Mouse (Mus musculus): ENCODE measurements around the gene Esr2. TPM values are rescaled to one million over a fixed set of nuclear protein-coding genes. Genes with fewer than 3 reads are reported as not detected.

Gene Esr2
- polyA plus RNA-seq, 1 experiment from 2014 or later = 0.07 TPM

DNA sequence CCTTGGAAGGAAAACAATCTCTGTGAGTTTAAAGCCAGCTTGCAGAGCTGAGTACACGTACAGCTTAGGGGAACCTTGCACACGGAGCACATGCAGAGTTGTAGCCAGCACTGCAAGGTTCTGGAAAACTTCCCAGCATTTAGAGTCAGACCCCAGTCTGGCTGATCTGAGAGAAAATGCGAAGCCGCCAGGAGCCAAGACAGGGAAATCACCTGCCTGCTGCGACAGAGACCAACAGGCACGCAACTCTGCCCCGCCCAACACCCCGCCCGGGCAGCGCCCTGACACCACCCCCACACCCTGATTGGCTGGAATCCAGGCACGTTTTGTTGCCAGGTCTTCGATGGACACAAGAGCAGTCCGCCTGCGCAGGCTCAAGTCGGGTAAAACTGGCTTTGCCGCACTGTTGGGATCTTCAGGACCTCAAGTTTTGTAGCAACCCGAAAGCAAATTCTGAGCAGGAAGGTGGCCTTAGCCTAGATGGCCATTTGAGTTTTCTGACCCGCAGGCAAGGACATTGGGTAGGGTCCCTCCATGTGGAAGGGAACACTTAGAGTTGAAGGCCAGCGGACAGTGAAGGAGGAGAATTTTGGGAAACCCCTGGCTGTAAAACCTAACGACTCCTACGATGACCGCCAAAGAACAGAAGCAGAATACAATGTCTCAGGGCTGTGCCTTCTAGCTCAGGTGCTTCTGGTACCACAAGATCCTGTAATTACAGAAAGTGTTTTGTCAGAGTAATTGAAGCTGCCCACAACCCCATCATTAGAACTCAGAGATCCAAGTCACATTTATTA, 19.1 kb upstream of the Esr2 start:
- ATAC-seq (ENCODE audit: low FRiP score) = peak; percentile 90
- no peak overlapping the region for H3K27ac ChIP-seq (ENCODE audit: low read depth, low read length)
- H3K36me3 ChIP-seq (ENCODE audit: control insufficient read depth, insufficient read depth, low read length) = no peaks in the 10 kb centered on the region
- peak overlapping the region; percentile 84 for H3K4me2 ChIP-seq
- WGBS = under 1% methylated on average over 22 of the region's 22 CpGs
- no peaks in the 10 kb centered on the region for H3K4me1 ChIP-seq (ENCODE audit: control insufficient read depth, insufficient read depth, low read length)
- H3K9ac ChIP-seq (ENCODE audit: low read length) = peak overlapping the region; percentile 13
- no peaks in the 10 kb centered on the region for H3K9me3 ChIP-seq (ENCODE audit: control insufficient read depth, low read length)
- H3K4me3 ChIP-seq (ENCODE audit: low read depth, low read length) = peak overlapping the region; percentile 31
- DNase-seq (ENCODE audit: low spot score, missing footprints) = peak; percentile 97
- H3K27me3 ChIP-seq (ENCODE audit: control insufficient read depth, insufficient read depth, low read length) = no peaks in the 10 kb centered on the region; the same call in 1 of the 2 replicates

DNA sequence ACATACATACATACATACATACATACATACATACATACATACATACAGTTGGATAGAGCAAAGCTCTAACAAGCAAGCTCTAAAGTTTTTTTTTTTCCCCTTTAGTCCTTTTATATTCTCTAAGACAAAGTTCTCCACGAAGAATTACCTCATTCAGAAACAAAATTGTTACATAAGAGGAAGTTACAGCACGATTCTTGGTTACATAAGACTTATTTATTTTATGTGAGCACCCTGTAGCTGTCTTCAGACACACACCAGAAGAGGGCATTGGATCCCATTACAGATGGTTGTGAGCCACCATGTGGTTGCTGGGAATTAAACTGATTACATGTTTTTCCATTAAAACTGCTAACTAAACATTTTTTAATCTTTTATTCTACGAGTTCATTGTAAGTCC, 17.5 kb upstream of the Esr2 start:
- Histone ChIP-seq H3K27ac (ENCODE audit: low read depth, low read length) (no peak overlapping the region), H3K36me3 (ENCODE audit: control insufficient read depth, insufficient read depth, low read length) (no peaks in the 10 kb centered on the region), H3K4me3 (ENCODE audit: low read depth, low read length) (no peak overlapping the region), H3K27me3 (ENCODE audit: control insufficient read depth, insufficient read depth, low read length) (no peaks in the 10 kb centered on the region; the same call in 1 of the 2 replicates), H3K4me1 (ENCODE audit: control insufficient read depth, insufficient read depth, low read length) (no peaks in the 10 kb centered on the region), H3K4me2 (no peak overlapping the region), H3K9ac (ENCODE audit: low read length) (no peak overlapping the region), H3K9me3 (ENCODE audit: control insufficient read depth, low read length) (no peaks in the 10 kb centered on the region)
- ATAC-seq (ENCODE audit: low FRiP score) = no peak
- WGBS = 70% methylated on average over 3 of the region's 3 CpGs
- no peak for DNase-seq (ENCODE audit: low spot score, missing footprints)

DNA sequence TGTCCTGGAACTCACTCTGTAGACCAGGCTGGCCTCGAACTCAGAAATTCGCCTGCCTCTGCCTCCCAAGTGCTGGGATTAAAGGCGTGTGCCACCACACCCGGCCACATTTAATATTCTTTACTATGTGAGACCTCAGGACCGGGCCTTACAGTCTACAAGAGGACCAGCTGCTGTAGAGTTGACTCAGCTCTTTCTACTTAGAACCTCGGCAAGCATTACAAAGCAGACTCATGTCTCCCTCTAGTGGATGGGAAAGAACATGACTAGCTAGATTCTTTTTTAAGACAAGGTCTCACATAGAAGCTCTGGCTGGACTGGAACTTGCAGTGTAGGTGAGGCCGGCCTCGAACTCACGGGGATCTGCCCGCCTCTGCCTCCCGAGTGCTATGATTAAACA, 13.9 kb upstream of the Esr2 start:
- ATAC-seq (ENCODE audit: low FRiP score) (0 out of 2 replicates have a peak, but pooled peaks have one; percentile 38), DNase-seq (ENCODE audit: low spot score, missing footprints) (no peak)
- Histone ChIP-seq H3K4me2 (no peak overlapping the region), H3K36me3 (ENCODE audit: control insufficient read depth, insufficient read depth, low read length) (no peaks in the 10 kb centered on the region), H3K9ac (ENCODE audit: low read length) (no peak overlapping the region), H3K9me3 (ENCODE audit: control insufficient read depth, low read length) (no peaks in the 10 kb centered on the region), H3K27ac (ENCODE audit: low read depth, low read length) (no peak overlapping the region), H3K4me3 (ENCODE audit: low read depth, low read length) (no peak overlapping the region), H3K4me1 (ENCODE audit: control insufficient read depth, insufficient read depth, low read length) (no peaks in the 10 kb centered on the region), H3K27me3 (ENCODE audit: control insufficient read depth, insufficient read depth, low read length) (no peaks in the 10 kb centered on the region; the same call in 1 of the 2 replicates)
- 57% methylated on average over 11 of the region's 11 CpGs for WGBS

DNA sequence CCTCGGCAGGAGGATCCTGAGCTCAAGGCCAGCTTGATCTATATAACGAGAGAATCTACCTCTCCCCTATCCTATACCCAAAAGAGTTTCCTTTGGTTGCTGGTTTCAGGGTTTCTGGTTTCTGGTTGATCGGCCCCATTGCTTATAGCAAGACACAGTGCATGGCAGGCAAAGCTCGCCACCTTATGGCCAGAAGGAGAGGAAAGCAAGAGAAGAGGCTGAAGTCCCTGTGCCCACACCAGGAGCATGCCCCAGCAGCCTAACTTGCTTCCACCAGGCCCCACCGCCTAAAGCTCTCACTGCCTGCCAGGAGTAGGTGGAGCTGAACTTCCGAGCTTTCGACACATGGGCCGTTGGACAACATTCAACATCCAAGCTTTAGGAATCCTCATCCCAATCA, 10.8 kb upstream of the Esr2 start:
- H3K4me1 ChIP-seq (ENCODE audit: control insufficient read depth, insufficient read depth, low read length) = no peaks in the 10 kb centered on the region
- no peak overlapping the region for H3K4me2 ChIP-seq
- H3K36me3 ChIP-seq (ENCODE audit: control insufficient read depth, insufficient read depth, low read length) = no peaks in the 10 kb centered on the region
- no peak overlapping the region for H3K4me3 ChIP-seq (ENCODE audit: low read depth, low read length)
- ATAC-seq (ENCODE audit: low FRiP score) = no peak
- H3K27ac ChIP-seq (ENCODE audit: low read depth, low read length) = no peak overlapping the region
- 48% methylated on average over 8 of the region's 8 CpGs for WGBS
- DNase-seq (ENCODE audit: low spot score, missing footprints) = no peak
- no peaks in the 10 kb centered on the region for H3K9me3 ChIP-seq (ENCODE audit: control insufficient read depth, low read length)
- H3K27me3 ChIP-seq (ENCODE audit: control insufficient read depth, insufficient read depth, low read length) = no peaks in the 10 kb centered on the region
- no peak overlapping the region for H3K9ac ChIP-seq (ENCODE audit: low read length)

DNA sequence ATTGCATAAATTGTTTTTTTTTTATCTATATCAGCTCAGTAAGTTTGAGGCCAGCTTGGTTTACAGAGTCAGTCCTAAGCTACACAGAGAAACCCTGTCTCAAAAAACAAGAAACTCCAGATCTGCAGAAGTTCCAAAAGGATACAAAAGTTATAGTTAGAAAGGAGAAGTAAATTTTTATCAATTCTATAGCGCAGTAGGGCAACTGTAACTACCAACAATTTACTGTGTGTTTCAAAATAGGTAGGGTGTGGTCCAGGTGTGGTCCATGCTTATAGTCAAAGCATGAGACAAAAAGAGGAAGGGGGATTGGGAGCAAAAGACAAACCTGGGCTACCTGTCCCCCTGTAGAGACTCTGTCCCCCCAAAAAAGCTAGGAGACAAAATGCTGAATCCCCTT, 9.4 kb upstream of the Esr2 start:
- WGBS = 95% methylated on average over 1 of the region's 1 CpGs
- Histone ChIP-seq H3K4me3 (ENCODE audit: low read depth, low read length) (no peak overlapping the region), H3K9ac (ENCODE audit: low read length) (no peak overlapping the region), H3K36me3 (ENCODE audit: control insufficient read depth, insufficient read depth, low read length) (no peaks in the 10 kb centered on the region), H3K4me1 (ENCODE audit: control insufficient read depth, insufficient read depth, low read length) (no peaks in the 10 kb centered on the region), H3K27me3 (ENCODE audit: control insufficient read depth, insufficient read depth, low read length) (no peaks in the 10 kb centered on the region), H3K27ac (ENCODE audit: low read depth, low read length) (no peak overlapping the region), H3K9me3 (ENCODE audit: control insufficient read depth, low read length) (no peaks in the 10 kb centered on the region), H3K4me2 (no peak overlapping the region)
- DNase-seq (ENCODE audit: low spot score, missing footprints) (no peak), ATAC-seq (ENCODE audit: low FRiP score) (no peak)

DNA sequence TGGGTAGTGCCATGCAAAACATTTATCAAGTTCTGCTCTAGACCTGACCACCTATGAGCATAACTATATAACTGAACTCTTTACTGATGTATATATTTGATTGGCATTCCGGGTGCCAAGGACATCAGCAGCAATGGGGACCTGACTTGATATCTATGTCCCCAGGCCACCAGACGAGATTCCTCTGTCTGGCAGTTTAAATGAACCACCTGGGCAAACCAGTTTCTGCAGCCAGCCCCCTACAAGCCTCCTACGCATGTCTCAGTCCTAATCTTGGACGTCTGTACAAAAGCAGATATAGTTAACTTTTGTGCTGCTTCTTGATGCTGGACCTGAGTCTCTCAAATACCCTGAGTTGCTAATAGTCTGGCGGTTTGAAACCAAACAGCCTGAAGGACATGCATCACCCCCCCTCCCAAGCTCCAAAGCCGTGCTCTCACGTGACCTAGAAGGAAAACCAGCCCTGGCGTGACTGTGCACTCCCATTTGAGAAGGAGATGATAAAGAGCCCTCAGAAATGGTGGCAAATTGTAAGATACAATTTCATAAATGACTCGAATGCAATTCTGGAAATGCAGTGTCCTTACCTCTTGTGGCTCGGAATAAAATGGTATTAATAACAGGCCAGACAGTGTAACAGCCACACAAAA, 8.2 kb upstream of the Esr2 start:
- Histone ChIP-seq H3K9me3 (ENCODE audit: control insufficient read depth, low read length) (no peaks in the 10 kb centered on the region), H3K4me3 (ENCODE audit: low read depth, low read length) (no peak overlapping the region), H3K4me1 (ENCODE audit: control insufficient read depth, insufficient read depth, low read length) (no peaks in the 10 kb centered on the region), H3K9ac (ENCODE audit: low read length) (no peak overlapping the region), H3K27me3 (ENCODE audit: control insufficient read depth, insufficient read depth, low read length) (no peaks in the 10 kb centered on the region), H3K36me3 (ENCODE audit: control insufficient read depth, insufficient read depth, low read length) (no peaks in the 10 kb centered on the region), H3K27ac (ENCODE audit: low read depth, low read length) (no peak overlapping the region), H3K4me2 (no peak overlapping the region)
- no peak for ATAC-seq (ENCODE audit: low FRiP score)
- WGBS = 84% methylated on average over 10 of the region's 10 CpGs
- DNase-seq (ENCODE audit: low spot score, missing footprints) = no peak

DNA sequence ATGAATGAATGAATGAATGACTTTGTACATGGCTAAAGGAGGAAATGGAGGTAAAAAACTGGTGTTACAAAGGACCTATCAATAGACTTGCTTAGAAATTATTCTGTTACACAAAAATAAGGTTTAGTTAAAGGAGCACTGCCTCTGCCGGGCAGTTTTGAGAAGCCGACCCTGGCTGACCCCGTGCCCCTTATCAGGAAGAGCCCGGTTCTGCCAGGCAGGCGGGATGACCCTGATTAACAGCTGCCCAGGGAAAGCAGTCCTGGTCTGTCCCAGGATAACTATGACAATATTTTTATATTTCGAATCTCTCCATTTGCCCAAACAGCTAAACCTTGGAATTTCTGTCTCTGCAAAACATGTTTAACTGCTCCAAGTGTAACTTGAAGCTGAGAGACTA, 7.2 kb upstream of the Esr2 start:
- H3K27ac ChIP-seq (ENCODE audit: low read depth, low read length) = no peak overlapping the region
- no peaks in the 10 kb centered on the region for H3K36me3 ChIP-seq (ENCODE audit: control insufficient read depth, insufficient read depth, low read length)
- WGBS = 74% methylated on average over 6 of the region's 6 CpGs
- H3K4me3 ChIP-seq (ENCODE audit: low read depth, low read length) = no peak overlapping the region
- no peaks in the 10 kb centered on the region for H3K27me3 ChIP-seq (ENCODE audit: control insufficient read depth, insufficient read depth, low read length)
- no peaks in the 10 kb centered on the region for H3K4me1 ChIP-seq (ENCODE audit: control insufficient read depth, insufficient read depth, low read length)
- DNase-seq (ENCODE audit: low spot score, missing footprints) = no peak
- ATAC-seq (ENCODE audit: low FRiP score) = no peak
- no peak overlapping the region for H3K9ac ChIP-seq (ENCODE audit: low read length)
- no peak overlapping the region for H3K4me2 ChIP-seq
- no peaks in the 10 kb centered on the region for H3K9me3 ChIP-seq (ENCODE audit: control insufficient read depth, low read length)

DNA sequence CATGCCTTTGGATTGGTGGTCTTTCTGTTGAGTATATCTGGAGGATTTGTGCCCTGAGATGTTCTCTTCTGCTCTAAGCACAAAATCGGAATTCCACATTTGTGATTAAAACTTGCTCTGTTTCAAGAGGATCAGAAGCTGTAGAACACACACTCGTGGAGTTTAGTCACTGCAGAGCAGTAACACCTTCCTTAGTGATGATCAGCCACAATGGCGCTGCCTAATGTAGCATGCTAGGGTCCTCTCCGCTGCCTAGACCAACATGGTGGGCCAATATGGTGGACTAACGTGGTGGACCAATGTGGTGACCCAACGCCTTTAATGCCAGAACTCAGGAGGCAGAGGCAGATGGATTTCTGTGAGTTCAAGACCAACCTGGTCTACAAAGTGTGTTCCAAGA, 5.8 kb upstream of the Esr2 start:
- Histone ChIP-seq H3K36me3 (ENCODE audit: control insufficient read depth, insufficient read depth, low read length) (no peaks in the 10 kb centered on the region), H3K4me2 (no peak overlapping the region), H3K4me1 (ENCODE audit: control insufficient read depth, insufficient read depth, low read length) (no peaks in the 10 kb centered on the region), H3K27ac (ENCODE audit: low read depth, low read length) (no peak overlapping the region), H3K9me3 (ENCODE audit: control insufficient read depth, low read length) (no peaks in the 10 kb centered on the region), H3K27me3 (ENCODE audit: control insufficient read depth, insufficient read depth, low read length) (no peaks in the 10 kb centered on the region), H3K4me3 (ENCODE audit: low read depth, low read length) (no peak overlapping the region), H3K9ac (ENCODE audit: low read length) (no peak overlapping the region)
- WGBS = 89% methylated on average over 6 of the region's 6 CpGs
- ATAC-seq (ENCODE audit: low FRiP score) (no peak), DNase-seq (ENCODE audit: low spot score, missing footprints) (no peak)

DNA sequence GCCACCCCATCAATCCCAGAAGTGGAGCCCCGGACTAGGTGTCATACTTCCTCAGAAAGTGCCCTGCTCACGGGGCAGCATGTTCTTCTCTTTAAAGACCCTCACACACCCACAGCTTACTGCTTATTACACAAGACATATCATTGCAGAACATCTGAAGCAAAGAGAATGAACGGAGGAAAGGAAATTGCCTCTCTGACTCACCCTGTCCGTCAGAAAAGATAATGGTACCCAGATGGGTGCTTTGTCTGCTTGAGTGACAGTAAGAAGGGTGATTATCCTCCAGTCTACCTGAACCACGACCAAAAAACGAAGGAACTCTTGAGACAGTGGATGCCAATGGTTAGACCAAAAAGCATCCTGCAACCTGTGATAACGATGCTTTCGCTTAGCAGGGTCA, 4.4 kb upstream of the Esr2 start:
- Histone ChIP-seq H3K9me3 (ENCODE audit: control insufficient read depth, low read length) (no peaks in the 10 kb centered on the region), H3K4me1 (ENCODE audit: control insufficient read depth, insufficient read depth, low read length) (0 out of 2 replicates have a peak, but pooled peaks cover 4% of the 10 kb centered on the region), H3K27me3 (ENCODE audit: control insufficient read depth, insufficient read depth, low read length) (peaks cover 10% of the 10 kb centered on the region), H3K9ac (ENCODE audit: low read length) (no peak overlapping the region), H3K36me3 (ENCODE audit: control insufficient read depth, insufficient read depth, low read length) (no peaks in the 10 kb centered on the region), H3K4me3 (ENCODE audit: low read depth, low read length) (no peak overlapping the region), H3K27ac (ENCODE audit: low read depth, low read length) (no peak overlapping the region), H3K4me2 (no peak overlapping the region)
- ATAC-seq (ENCODE audit: low FRiP score) (no peak), DNase-seq (ENCODE audit: low spot score, missing footprints) (no peak)
- 70% methylated on average over 8 of the region's 8 CpGs for WGBS
